Mouse (Mus musculus) cerebellum, adult 2 months (tissue): ENCODE data around the gene Srbd1.

Experiments
- CTCF ChIP-seq: fragments of 200-500 bp; IDR thresholded peaks from 2 replicates; pipeline ENCODE4 v1.5.1; 2011; ENCODE audit warnings: low read depth, mild to moderate bottlenecking, control low read depth, low read length, moderate library complexity, borderline replicate concordance; ENCODE audit not compliant: insufficient read depth
- POLR2A ChIP-seq: fragments of 200-500 bp; IDR thresholded peaks from 2 replicates; pipeline ENCODE4 v1.6.1; 2011; ENCODE audit warnings: low read length, control low read depth, borderline replicate concordance; ENCODE audit not compliant: insufficient read depth

DNA sequence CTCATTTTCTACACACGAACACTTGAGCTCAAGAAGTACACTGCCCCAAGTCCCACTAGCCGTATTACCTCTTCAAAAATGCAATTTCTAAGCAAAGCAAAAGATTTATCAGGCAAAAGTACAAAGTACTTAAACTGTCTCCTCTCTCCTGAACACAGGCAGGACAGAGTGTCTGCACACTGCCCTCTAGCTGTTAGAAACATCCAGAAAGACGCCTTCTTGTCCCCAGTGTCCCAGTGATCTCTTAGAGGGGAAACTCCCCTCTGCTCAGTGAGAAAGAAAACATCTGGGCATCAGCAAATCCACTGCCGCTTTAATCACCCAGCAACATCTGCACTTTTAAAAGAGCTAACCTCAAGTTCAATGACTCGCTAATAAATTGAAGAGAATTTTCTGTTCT is 12.4 kb downstream of the Srbd1 start:
- TF ChIP-seq POLR2A, result no peak
- no peak for TF ChIP-seq CTCF
